Mouse (Mus musculus): ENCODE measurements around the gene Dap. TPM values are rescaled to one million over a fixed set of nuclear protein-coding genes. Genes with fewer than 3 reads are reported as not detected.

Dap gene
- 60.9 and 65.6 TPM in 2 replicates for polyA plus RNA-seq (2012; ENCODE audit: low replicate concordance)

DNA sequence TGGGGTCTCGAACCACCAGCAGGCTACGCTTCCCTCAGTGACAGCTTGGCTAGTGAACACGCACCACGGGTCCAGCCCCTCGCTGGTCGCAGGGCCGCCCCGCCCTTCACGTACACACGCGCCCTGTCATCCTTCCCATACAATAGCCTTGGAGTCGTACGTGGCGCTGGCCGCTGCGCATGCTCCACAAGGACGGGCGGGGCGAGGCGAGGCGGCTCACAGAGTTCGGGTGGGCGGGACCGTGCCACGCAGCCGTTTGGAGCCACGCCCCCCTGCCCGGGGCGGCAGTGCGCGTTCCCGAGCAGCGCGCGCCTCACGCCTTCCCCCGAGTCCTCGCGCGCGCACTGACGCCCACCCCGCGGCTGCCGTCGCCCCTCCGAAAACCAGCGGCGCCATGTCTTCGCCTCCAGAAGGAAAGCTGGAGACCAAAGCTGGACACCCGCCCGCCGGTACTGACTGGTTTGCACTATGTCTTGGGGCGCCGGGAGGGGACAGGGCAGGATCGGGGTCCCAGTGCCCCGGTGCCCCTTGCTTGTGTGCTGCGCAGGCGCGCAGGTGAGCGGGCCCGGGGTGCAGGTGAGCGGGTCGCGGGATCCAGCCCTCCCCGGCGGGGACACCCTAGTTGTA lies at the start of gene Dap:
TSS of gene Dap (plus strand) at position 180 of the 627 bp plus-strand sequence.

Other genes starting within 250 kb of the Dap start
- gene Ankrd33b, start 143.4 kb downstream of the Dap start, polyA plus RNA-seq (2012; ENCODE audit: low replicate concordance) = 5.0 and 24.2 TPM in 2 replicates
- gene Ropn1l, start 229.4 kb downstream of the Dap start, polyA plus RNA-seq (2012; ENCODE audit: low replicate concordance) = 1.2 and 2.1 TPM in 2 replicates

Measured in hematopoietic multipotent progenitor cell, adult 10-12 weeks (in vitro differentiated cells).